In genomic region chr2:74964360-74964759, GRCm38 (mm10) we compare ENCODE assay signal across 9 mouse cellular contexts.
DNase-seq lines count a peak whose midpoint lies in the region; ATAC-seq and TF ChIP-seq lines count a peak whose summit lies in the region.
"Had no signal": no experiment of that assay in that cellular context is flagged by ENCODE, and none has a peak within 500 bp of the region (broad histone marks: within the 10 kb centered on the region; RNA-seq: fewer than 3 reads in every experiment).

No protein-coding gene starts in this region.

- peak; percentile 42 for DNase-seq in Patski (ENCODE audit: low read depth, low spot score)
- DNase-seq in cerebellum, adult 9-10 months, result peak; percentile 72
- peak; percentile 35 to 73 for DNase-seq in frontal cortex, postnatal 10 days (ENCODE audit: low spot score in 2 of 2)
- peak; percentile 68 to 80 for DNase-seq in layer of hippocampus, postnatal 14 days (ENCODE audit: low spot score in 2 of 2)
- DNase-seq in right cerebral cortex, postnatal 14 days, result peak; percentile 84
- peak; percentile 91 for DNase-seq in urinary bladder, postnatal 25 days (ENCODE audit: low spot score)

- no peak overlapping the region for H3K9ac ChIP-seq in hindbrain, embryonic 15.5 days

- no peaks in the 10 kb centered on the region for H3K9me3 ChIP-seq in hindbrain, embryonic 15.5 days
- H3K9me3 ChIP-seq: megakaryocyte, embryonic 14.5 days had no signal

- H3K27ac ChIP-seq in hindbrain, embryonic 15.5 days (replicated peaks), result no peak overlapping the region

- POLR2A ChIA-PET in Patski (lab: Charles Lee), result interaction anchor here (0.7 kb wide), 1 partner anchor 9 kb away, joined by 3 read pairs; no protein-coding TSS in a partner anchor

- in situ Hi-C loops in Patski (cut with MboI; ENCODE audit: low pct_unique_long_range_greater_than_20kb), result loop anchor here (5.0 to 25.0 kb wide), 4 partner anchors 93 to 623 kb away; no protein-coding TSS in a partner anchor

- no peaks in the 10 kb centered on the region for H3K27me3 ChIP-seq in Patski
- H3K27me3 ChIP-seq in hindbrain, embryonic 15.5 days, result no peaks in the 10 kb centered on the region

- CTCF ChIA-PET in Patski (lab: Charles Lee), result interaction anchor here (0.7 to 3.5 kb wide), 4 partner anchors 10 to 262 kb away, joined by 3 to 18 read pairs (median 4); no protein-coding TSS in a partner anchor

- peak; percentile 78 for ATAC-seq in Patski
- ATAC-seq in hindbrain, embryonic 15.5 days (ENCODE audit: low FRiP score, low read depth), result 0 out of 2 replicates have a peak, but pooled peaks have one; percentile 71
- peak; percentile 60; the same call in 1 of the 2 replicates for ATAC-seq in megakaryocyte, adult 5-6 weeks (ENCODE audit: poor library complexity, severe bottlenecking)

- no peaks in the 10 kb centered on the region for H3K36me3 ChIP-seq in hindbrain, embryonic 15.5 days

- peaks cover 16% of the 10 kb centered on the region for H3K4me1 ChIP-seq in hindbrain, embryonic 15.5 days (replicated peaks)
- H3K4me1 ChIP-seq: megakaryocyte, embryonic 14.5 days had no signal

- H3K4me2 ChIP-seq in hindbrain, embryonic 15.5 days, result 0 out of 2 replicates have a peak overlapping the region, but pooled peaks have one; percentile 8

- TF ChIP-seq CTCF in Patski (IDR thresholded peaks at IDR 0.05), result peak; percentile 95

- no peak overlapping the region for H3K4me3 ChIP-seq in hindbrain, embryonic 15.5 days
- H3K4me3 ChIP-seq: megakaryocyte, embryonic 14.5 days had no signal

- 2% methylated on average over 6 of the region's 6 CpGs for WGBS in hindbrain, embryonic 15.5 days
